Mouse (Mus musculus) E14TG2a.4 (cell line): ENCODE measurements around the gene Slc13a2.

Source experiments
- CTCF ChIP-seq: conservative IDR thresholded peaks from 2 replicates; pipeline ENCODE4 v1.5.1; 2014; ENCODE audit warnings: low read length
- POU5F1 ChIP-seq: IDR thresholded peaks from 2 replicates; pipeline ENCODE4 v1.6.1; 2014; ENCODE audit warnings: low read length, borderline replicate concordance

DNA sequence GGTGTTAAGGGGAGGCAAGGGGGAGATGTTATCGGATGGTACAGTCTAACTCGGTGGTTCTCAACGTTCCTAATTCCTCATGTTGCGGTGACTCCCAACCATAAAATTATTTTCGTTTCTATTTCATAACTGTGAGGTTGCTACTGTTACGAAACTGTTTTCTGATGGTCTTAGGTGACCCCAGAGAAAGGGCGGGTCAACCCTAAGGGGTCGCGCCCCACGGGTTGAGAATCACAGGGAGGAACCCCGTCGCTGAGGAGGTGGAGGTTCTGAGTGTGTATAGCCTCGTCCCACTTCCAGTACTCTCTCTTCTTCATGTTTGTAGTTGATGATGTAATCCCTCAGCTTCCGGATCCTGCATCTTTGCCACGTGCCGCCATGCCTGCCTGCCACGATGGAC lies 36.7 kb upstream of the Slc13a2 start:
- TF ChIP-seq CTCF (no peak), POU5F1 (no peak)
